Mouse (Mus musculus) forebrain, embryonic 11.5 days (tissue): ENCODE measurements around the gene Eme1. TPM values are rescaled to one million over a fixed set of nuclear protein-coding genes. Genes with fewer than 3 reads are reported as not detected.

ENCODE experiments used
- ATAC-seq: fragments of 200-750 bp; cut with Nextera tagmentation; replicated peaks from 2 replicates; pipeline ENCODE4 v1.8.0; 2017; ENCODE audit warnings: moderate TSS enrichment; ENCODE audit not compliant: low FRiP score
- DNase-seq: peaks from one replicate; pipeline ENCODE4 v3.0.0-alpha.2; 2017; ENCODE audit warnings: low spot score
- H3K27ac ChIP-seq: fragments of 300-500 bp; sonication (generic); 2 replicates; pipeline ENCODE4 v1.5.1; 2014; ENCODE audit warnings: low read depth, low read length
- H3K27me3 ChIP-seq: fragments of 300-500 bp; sonication (generic); 2 replicates; pipeline ENCODE4 v1.6.1; 2014; ENCODE audit warnings: mild to moderate bottlenecking, low read length, mixed read lengths; ENCODE audit not compliant: control insufficient read depth, insufficient read depth
- H3K36me3 ChIP-seq: fragments of 300-500 bp; sonication (generic); 2 replicates; pipeline ENCODE4 v1.6.1; 2014; ENCODE audit warnings: mild to moderate bottlenecking, low read length, moderate library complexity, mixed read lengths; ENCODE audit not compliant: control insufficient read depth, insufficient read depth
- H3K4me1 ChIP-seq: fragments of 300-500 bp; sonication (generic); replicated peaks from 2 replicates; pipeline ENCODE4 v1.6.1; 2014; ENCODE audit warnings: low read length, mixed read lengths; ENCODE audit not compliant: control insufficient read depth, insufficient read depth
- H3K4me2 ChIP-seq: fragments of 300-500 bp; sonication (generic); 2 replicates; pipeline ENCODE4 v1.6.1; 2014; ENCODE audit warnings: low read depth, mild to moderate bottlenecking, low read length, moderate library complexity, mixed read lengths; ENCODE audit not compliant: severe bottlenecking
- H3K4me3 ChIP-seq: fragments of 300-500 bp; sonication (generic); 2 replicates; pipeline ENCODE4 v1.5.1; 2014; ENCODE audit warnings: low read depth, low read length
- H3K9ac ChIP-seq: fragments of 300-500 bp; sonication (generic); 2 replicates; pipeline ENCODE4 v1.6.1; 2014; ENCODE audit warnings: low read length
- H3K9me3 ChIP-seq: fragments of 300-500 bp; sonication (generic); 2 replicates; pipeline ENCODE4 v1.6.1; 2016; ENCODE audit warnings: low read length, mixed read lengths; ENCODE audit not compliant: control insufficient read depth
- WGBS: fragments of 180-500 bp; shearing (Covaris S2); extraction: QIAGEN DNeasy Blood & Tissue Kit; methylation state at CpG from one replicate; pipeline ENCODE4 v1.1.7; 2014; 5-methylcytosine and 5-hydroxymethylcytosine counted together
- polyA plus RNA-seq: library from polyadenylated mRNA; unstranded; fragments of >200 nt; fragmentation: Nextera tagmentation; extraction: Ambion mirVana; gene quantifications from 2 replicates; pipeline ENCODE4 v1.2.1, GENCODE M21; 2014

The Eme1 gene
- polyA plus RNA-seq, 1 experiment from 2014 or later: 57.2 TPM

DNA sequence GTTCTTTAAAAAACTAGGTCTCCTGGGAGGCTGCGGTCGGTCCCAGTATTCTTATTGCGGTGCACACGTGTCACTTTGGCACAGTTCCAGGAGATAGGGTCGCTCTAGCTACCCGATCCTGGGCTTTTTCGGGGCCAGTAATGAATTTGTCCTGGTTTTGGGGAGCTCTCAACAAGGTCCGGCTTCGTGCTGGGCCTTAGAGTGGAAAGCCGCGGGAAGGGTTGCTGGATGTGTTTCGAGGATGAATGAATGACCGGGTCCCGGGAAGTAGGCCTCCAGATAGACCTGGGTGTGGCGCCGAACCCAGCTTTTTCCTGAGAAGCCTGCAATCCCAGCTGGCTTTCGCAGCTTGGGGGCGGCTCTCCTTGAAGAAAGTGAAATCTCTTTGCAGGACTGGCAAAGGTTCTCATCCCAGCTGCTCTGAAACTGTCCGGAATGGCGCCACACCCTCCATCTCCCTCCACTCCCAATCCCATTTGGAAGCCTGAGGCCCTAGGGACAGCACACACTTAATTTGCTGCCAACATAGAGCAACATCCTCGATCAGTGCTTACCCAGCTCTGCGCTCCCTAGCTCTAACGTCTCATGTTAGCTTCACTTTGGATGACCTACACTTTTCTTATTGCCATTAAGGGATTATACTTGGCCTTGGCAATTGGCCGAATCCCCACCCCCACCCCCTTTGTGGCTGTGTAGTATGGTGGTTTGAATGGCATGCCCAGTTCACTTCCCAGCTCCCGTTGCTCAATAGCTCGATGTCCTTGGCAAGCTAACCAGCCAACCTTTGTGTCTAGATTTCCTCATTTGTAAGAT, 23.4 kb downstream of the Eme1 start:
- Histone ChIP-seq H3K4me2 (peak overlapping the region; percentile 87), H3K9me3 (no peaks in the 10 kb centered on the region), H3K4me3 (peak overlapping the region; percentile 95), H3K27ac (no peak overlapping the region), H3K4me1 (peaks cover 3% of the 10 kb centered on the region; the same call in 1 of the 2 replicates), H3K36me3 (peaks cover 4% of the 10 kb centered on the region), H3K9ac (peak overlapping the region; percentile 86), H3K27me3 (no peaks in the 10 kb centered on the region)
- WGBS: 16% methylated on average over 26 of the region's 26 CpGs
- ATAC-seq (0 out of 2 replicates have a peak, but pooled peaks have one; percentile 36), DNase-seq (peak; percentile 52)

- Histone ChIP-seq H3K4me1 (peaks cover 3% of the 10 kb centered on the region; the same call in 1 of the 2 replicates), H3K4me2 (peak overlapping the region; percentile 87), H3K4me3 (peak overlapping the region; percentile 95), H3K27ac (no peak overlapping the region), H3K27me3 (no peaks in the 10 kb centered on the region), H3K36me3 (peaks cover 4% of the 10 kb centered on the region), H3K9me3 (no peaks in the 10 kb centered on the region), H3K9ac (peak overlapping the region; percentile 86)
- ATAC-seq (peak; percentile 53), DNase-seq (no peak)
- under 1% methylated on average over 28 of the region's 28 CpGs for WGBS
Measured at GRCm38 (mm10) chr11:94629884-94630198, 23.9 kb downstream of the Eme1 start.

DNA sequence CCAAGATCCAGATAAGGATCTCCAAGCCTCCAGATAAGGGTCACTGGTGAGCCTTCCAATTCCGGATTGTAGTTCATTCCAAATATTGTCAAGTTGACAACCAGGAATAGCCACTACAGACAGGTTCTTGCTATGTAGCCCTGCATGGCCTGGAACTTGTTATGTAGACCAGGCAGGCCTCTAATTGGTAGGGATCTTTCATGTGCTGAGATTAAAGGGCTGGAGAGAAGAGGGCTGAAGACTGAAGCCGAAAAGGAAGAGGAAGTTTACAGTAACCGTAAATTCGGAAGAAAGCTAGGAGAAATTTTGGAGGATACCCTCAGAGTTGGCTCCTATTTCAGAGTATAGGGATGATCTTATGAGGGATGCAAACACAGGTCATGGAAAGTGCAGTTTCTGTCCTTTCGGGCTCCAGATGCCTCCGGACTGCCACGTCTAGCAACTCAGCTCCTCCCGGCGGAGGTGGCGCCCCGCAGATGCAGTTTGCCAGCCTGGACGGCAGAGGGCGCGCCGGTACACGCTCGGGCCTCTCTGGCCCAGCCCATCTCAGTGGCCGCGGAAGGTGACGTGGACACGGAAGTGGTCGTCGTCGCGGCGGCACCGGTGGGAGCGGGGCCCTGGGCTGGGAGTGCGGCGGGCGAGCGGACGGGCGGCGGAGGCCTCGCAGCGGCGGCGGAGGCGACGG, 24.4 kb downstream of the Eme1 start, which contains the start of gene Lrrc59:
TSS of gene Lrrc59 (plus strand) at position 569 of the 685 bp plus-strand sequence.
- peak; percentile 98 for DNase-seq
- peak within 1 kb of the TSS; percentile 87 for H3K4me2 ChIP-seq
- H3K27ac ChIP-seq: no peak within 1 kb of the TSS
- H3K9ac ChIP-seq: peak within 1 kb of the TSS; percentile 86
- H3K4me3 ChIP-seq: peak within 1 kb of the TSS; percentile 95
- H3K36me3 ChIP-seq: no peaks in the 10 kb centered on the region; the same call in 1 of the 2 replicates
- peak; percentile 95 for ATAC-seq
- WGBS: 8% methylated on average over 33 of the region's 41 CpGs
- no peaks in the 10 kb centered on the region for H3K9me3 ChIP-seq
- peaks cover 3% of the 10 kb centered on the region; the same call in 1 of the 2 replicates for H3K4me1 ChIP-seq
- no peaks in the 10 kb centered on the region for H3K27me3 ChIP-seq

- no peak for ATAC-seq
- no peak overlapping the region for H3K9ac ChIP-seq
- H3K4me1 ChIP-seq: no peaks in the 10 kb centered on the region
- no peaks in the 10 kb centered on the region for H3K27me3 ChIP-seq
- no peaks in the 10 kb centered on the region for H3K36me3 ChIP-seq
- H3K9me3 ChIP-seq: no peaks in the 10 kb centered on the region
- no peak overlapping the region for H3K27ac ChIP-seq
- WGBS: 92% methylated on average over 2 of the region's 2 CpGs
- H3K4me2 ChIP-seq: no peak overlapping the region
- H3K4me3 ChIP-seq: no peak overlapping the region
- no peak for DNase-seq
Measured at GRCm38 (mm10) chr11:94622162-94622561, 31.6 kb downstream of the Eme1 start.

- Histone ChIP-seq H3K27me3 (no peaks in the 10 kb centered on the region), H3K4me1 (no peaks in the 10 kb centered on the region), H3K9ac (no peak overlapping the region), H3K4me2 (no peak overlapping the region), H3K36me3 (no peaks in the 10 kb centered on the region), H3K9me3 (no peaks in the 10 kb centered on the region), H3K27ac (no peak overlapping the region), H3K4me3 (no peak overlapping the region)
- DNase-seq (no peak), ATAC-seq (no peak)
Measured at GRCm38 (mm10) chr11:94621458-94621852, 32.3 kb downstream of the Eme1 start.

DNA sequence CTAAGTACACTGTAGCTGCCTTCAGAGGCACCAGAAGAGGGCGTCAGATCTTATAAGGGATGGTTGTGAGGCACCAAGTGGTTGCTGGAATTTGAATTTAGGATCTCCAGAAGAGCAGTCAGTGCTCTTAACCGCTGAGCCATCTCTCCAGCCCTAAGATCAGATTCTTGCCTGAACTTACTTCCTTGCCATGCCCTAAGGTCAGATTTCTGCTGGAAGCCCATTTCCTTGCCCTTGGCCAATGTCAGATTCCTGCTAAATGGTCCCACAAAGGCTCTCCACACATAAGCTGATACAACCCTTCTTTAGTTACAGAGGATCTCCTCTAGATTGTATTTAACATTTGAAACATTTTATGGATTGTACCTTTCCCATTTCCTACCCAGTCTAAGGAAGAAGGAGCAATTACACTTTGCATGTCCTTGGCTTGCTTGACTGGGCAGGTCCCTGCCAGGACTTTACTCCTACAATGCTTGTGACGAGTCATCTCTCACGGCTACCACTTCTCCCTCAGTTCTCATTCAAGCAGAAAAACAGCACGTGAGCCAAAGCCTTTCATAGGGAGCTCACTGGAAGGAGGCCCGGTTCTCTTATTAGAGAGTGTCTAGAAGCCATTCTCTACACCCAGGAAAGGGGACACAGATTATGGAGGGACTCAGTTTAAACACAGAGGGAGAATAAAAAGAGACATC, 32.9 kb downstream of the Eme1 start:
- H3K4me1 ChIP-seq: no peaks in the 10 kb centered on the region
- H3K4me2 ChIP-seq: no peak overlapping the region
- H3K9ac ChIP-seq: no peak overlapping the region
- H3K27ac ChIP-seq: no peak overlapping the region
- H3K9me3 ChIP-seq: no peaks in the 10 kb centered on the region
- no peak for ATAC-seq
- H3K27me3 ChIP-seq: no peaks in the 10 kb centered on the region
- 66% methylated on average over 6 of the region's 6 CpGs for WGBS
- no peaks in the 10 kb centered on the region for H3K36me3 ChIP-seq
- H3K4me3 ChIP-seq: no peak overlapping the region
- no peak for DNase-seq

DNA sequence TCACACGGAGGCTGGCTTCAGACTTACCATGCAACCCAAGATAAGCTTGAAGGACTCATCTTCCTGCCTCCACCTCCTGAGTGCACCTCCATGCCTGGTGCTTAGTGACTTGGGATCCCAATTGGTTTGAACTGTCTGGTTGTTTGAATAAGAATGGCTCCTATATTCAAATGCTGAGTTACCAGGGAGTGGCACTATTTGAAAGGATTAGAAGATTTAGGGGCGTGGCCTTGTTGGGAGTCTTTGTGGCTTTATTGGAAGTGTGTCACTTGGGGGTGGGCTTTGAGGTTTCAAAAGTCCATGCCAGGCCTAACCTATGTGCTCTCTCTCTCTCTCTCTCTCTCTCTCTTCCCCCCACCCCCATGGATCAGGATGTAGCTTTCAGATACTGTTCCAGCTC, 36.1 kb downstream of the Eme1 start:
- Histone ChIP-seq H3K4me2 (no peak overlapping the region), H3K27me3 (no peaks in the 10 kb centered on the region), H3K36me3 (no peaks in the 10 kb centered on the region), H3K4me1 (no peaks in the 10 kb centered on the region), H3K4me3 (no peak overlapping the region), H3K9ac (no peak overlapping the region), H3K27ac (no peak overlapping the region), H3K9me3 (no peaks in the 10 kb centered on the region)
- ATAC-seq: no peak
- WGBS: 85% methylated on average over 2 of the region's 2 CpGs
- DNase-seq: no peak

DNA sequence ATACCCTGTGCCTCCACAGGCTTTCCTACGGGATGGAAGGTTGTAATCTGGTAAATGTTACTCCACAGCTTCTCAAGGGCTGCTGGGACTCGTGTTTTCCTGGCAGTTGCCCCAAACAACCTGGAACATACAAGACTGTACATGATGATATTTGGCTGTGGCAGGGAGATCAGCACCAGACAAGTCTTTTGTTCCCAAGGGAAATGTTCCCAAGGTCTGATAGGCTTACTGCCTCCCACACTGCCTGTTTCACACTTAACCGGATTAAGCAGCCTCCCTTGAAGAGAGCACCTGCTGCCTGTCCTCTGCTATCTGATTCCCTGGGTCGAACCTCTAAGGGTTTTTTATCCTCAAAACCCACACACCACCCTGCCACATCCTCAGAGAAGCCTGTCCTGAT, 38.3 kb downstream of the Eme1 start:
- DNase-seq: no peak

More for the DNA sequence above, 38.3 kb downstream of the Eme1 start:
- WGBS: 27% methylated on average over 4 of the region's 4 CpGs
- Histone ChIP-seq H3K27me3 (no peaks in the 10 kb centered on the region), H3K4me3 (no peak overlapping the region), H3K4me2 (no peak overlapping the region), H3K9me3 (no peaks in the 10 kb centered on the region), H3K4me1 (no peaks in the 10 kb centered on the region), H3K36me3 (no peaks in the 10 kb centered on the region), H3K9ac (no peak overlapping the region), H3K27ac (no peak overlapping the region)
- ATAC-seq: no peak
